Mouse (Mus musculus): ENCODE data around the gene Grm1.

The Grm1 gene

GRCm38 (mm10) chr10:10835406-10835805 lies 246.8 kb downstream of the Grm1 start:
- in situ Hi-C loops (cut with MboI; ENCODE audit: low sequenced_read_pairs) = no loop called here

GRCm38 (mm10) chr10:10834828-10835227 lies 247.3 kb downstream of the Grm1 start:
- in situ Hi-C loops (cut with MboI; ENCODE audit: low sequenced_read_pairs) = no loop called here

- in situ Hi-C loops (cut with MboI; ENCODE audit: low sequenced_read_pairs) = no loop called here
Measured at GRCm38 (mm10) chr10:10831141-10831540, 251.0 kb downstream of the Grm1 start.

GRCm38 (mm10) chr10:10827308-10827707 lies 254.8 kb downstream of the Grm1 start:
- in situ Hi-C loops (cut with MboI; ENCODE audit: low sequenced_read_pairs) = no loop called here

- in situ Hi-C loops (cut with MboI; ENCODE audit: low sequenced_read_pairs) = no loop called here
Measured at GRCm38 (mm10) chr10:10818061-10818460, 264.1 kb downstream of the Grm1 start.

GRCm38 (mm10) chr10:10814631-10815216 lies 267.4 kb downstream of the Grm1 start:
- in situ Hi-C loops (cut with MboI; ENCODE audit: low sequenced_read_pairs) = no loop called here

- in situ Hi-C loops (cut with MboI; ENCODE audit: low sequenced_read_pairs) = no loop called here
Measured at GRCm38 (mm10) chr10:10812750-10813711, 269.1 kb downstream of the Grm1 start.

- in situ Hi-C loops (cut with MboI; ENCODE audit: low sequenced_read_pairs) = no loop called here
Measured at GRCm38 (mm10) chr10:10809777-10810176, 272.4 kb downstream of the Grm1 start.

- in situ Hi-C loops (cut with MboI; ENCODE audit: low sequenced_read_pairs) = no loop called here
Measured at GRCm38 (mm10) chr10:10795321-10795720, 286.8 kb downstream of the Grm1 start.

- in situ Hi-C loops (cut with MboI; ENCODE audit: low sequenced_read_pairs) = no loop called here
Measured at GRCm38 (mm10) chr10:10790458-10790857, 291.7 kb downstream of the Grm1 start.

- in situ Hi-C loops (cut with MboI; ENCODE audit: low sequenced_read_pairs) = no loop called here
Measured at GRCm38 (mm10) chr10:10789967-10790366, 292.2 kb downstream of the Grm1 start.

- in situ Hi-C loops (cut with MboI; ENCODE audit: low sequenced_read_pairs) = no loop called here
Measured at GRCm38 (mm10) chr10:10787906-10788416, 294.2 kb downstream of the Grm1 start.

- in situ Hi-C loops (cut with MboI; ENCODE audit: low sequenced_read_pairs) = no loop called here
Measured at GRCm38 (mm10) chr10:10785122-10785521, 297.0 kb downstream of the Grm1 start.

- in situ Hi-C loops (cut with MboI; ENCODE audit: low sequenced_read_pairs) = no loop called here
Measured at GRCm38 (mm10) chr10:10774827-10775226, 307.3 kb downstream of the Grm1 start.

- in situ Hi-C loops (cut with MboI; ENCODE audit: low sequenced_read_pairs) = no loop called here
Measured at GRCm38 (mm10) chr10:10763015-10763414, 319.1 kb downstream of the Grm1 start.

- in situ Hi-C loops (cut with MboI; ENCODE audit: low sequenced_read_pairs) = no loop called here
Measured at GRCm38 (mm10) chr10:10761274-10761673, 320.9 kb downstream of the Grm1 start.

GRCm38 (mm10) chr10:10760801-10761200 lies 321.4 kb downstream of the Grm1 start:
- in situ Hi-C loops (cut with MboI; ENCODE audit: low sequenced_read_pairs) = no loop called here

- in situ Hi-C loops (cut with MboI; ENCODE audit: low sequenced_read_pairs) = no loop called here
Measured at GRCm38 (mm10) chr10:10751033-10751432, 331.1 kb downstream of the Grm1 start.

GRCm38 (mm10) chr10:10744097-10744496 lies 338.1 kb downstream of the Grm1 start:
- in situ Hi-C loops (cut with MboI; ENCODE audit: low sequenced_read_pairs) = no loop called here

- in situ Hi-C loops (cut with MboI; ENCODE audit: low sequenced_read_pairs) = no loop called here
Measured at GRCm38 (mm10) chr10:10742172-10742571, 340.0 kb downstream of the Grm1 start.

GRCm38 (mm10) chr10:10741314-10741713 lies 340.8 kb downstream of the Grm1 start:
- in situ Hi-C loops (cut with MboI; ENCODE audit: low sequenced_read_pairs) = no loop called here

- in situ Hi-C loops (cut with MboI; ENCODE audit: low sequenced_read_pairs) = no loop called here
Measured at GRCm38 (mm10) chr10:10740729-10741128, 341.4 kb downstream of the Grm1 start.
